Comparison of ENCODE assay signal across 30 mouse cellular contexts in the genomic region with DNA sequence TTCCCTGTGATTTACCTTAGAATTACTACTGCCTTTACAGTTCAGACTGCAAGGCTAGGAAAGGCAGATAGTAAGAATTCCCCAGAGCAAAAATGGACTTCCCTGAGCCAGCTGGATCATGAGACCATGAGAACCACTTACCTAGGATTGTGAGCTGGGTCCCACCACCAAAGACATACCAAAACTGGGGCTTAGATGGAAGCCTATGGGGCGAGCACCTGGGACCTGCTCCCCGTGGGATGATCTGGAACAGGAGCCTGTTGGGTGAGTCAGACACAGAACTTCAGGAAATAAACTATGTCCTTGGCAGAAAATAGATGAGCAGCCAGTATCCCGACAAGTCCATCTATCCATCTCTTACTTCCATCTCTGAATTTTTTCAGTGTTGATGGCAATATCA. TPM values are rescaled to one million over a fixed set of nuclear protein-coding genes. Genes with fewer than 3 reads are reported as not detected.
"Had no signal": no experiment of that assay in that cellular context is flagged by ENCODE, and none has a peak within 500 bp of the region (broad histone marks: within the 10 kb centered on the region; RNA-seq: fewer than 3 reads in every experiment).

No protein-coding gene starts in this region.

- H3K4me3 ChIP-seq: layer of hippocampus, adult 2 months; limb, embryonic 10.5 days; limb, embryonic 13.5 days; liver, embryonic 13.5 days; midbrain, embryonic 12.5 days; midbrain, embryonic 15.5 days; neural tube, embryonic 12.5 days; neural tube, embryonic 15.5 days had no signal

- H3K9me3 ChIP-seq: limb, embryonic 10.5 days; limb, embryonic 13.5 days; liver, embryonic 13.5 days; midbrain, embryonic 12.5 days; midbrain, embryonic 15.5 days; neural tube, embryonic 12.5 days; neural tube, embryonic 15.5 days had no signal

- H3K27ac ChIP-seq: kidney, postnatal 0 days; layer of hippocampus, adult 2 months; limb, embryonic 10.5 days; limb, embryonic 13.5 days; liver, embryonic 13.5 days; macrophage; midbrain, embryonic 12.5 days; midbrain, embryonic 15.5 days; neural tube, embryonic 12.5 days; neural tube, embryonic 15.5 days had no signal

- H3K36me3 ChIP-seq: limb, embryonic 10.5 days; limb, embryonic 13.5 days; liver, embryonic 13.5 days; midbrain, embryonic 12.5 days; midbrain, embryonic 15.5 days; neural tube, embryonic 12.5 days; neural tube, embryonic 15.5 days had no signal

- H3K9ac ChIP-seq: limb, embryonic 13.5 days; liver, embryonic 13.5 days; lung, embryonic 14.5 days; midbrain, embryonic 12.5 days; midbrain, embryonic 15.5 days; neural tube, embryonic 12.5 days; neural tube, embryonic 15.5 days had no signal

- DNase-seq: kidney, adult 2 months; kidney, postnatal 25 days; layer of hippocampus, adult 9-11 months; liver; liver, embryonic 13.5 days; lung, embryonic 14.5 days; right cerebral cortex, adult 18-20 months; right cerebral cortex, postnatal 25 days; thymus, adult 18-20 months; thymus, postnatal 36 days had no signal

- H3K4me1 ChIP-seq: limb, embryonic 13.5 days; liver, embryonic 13.5 days; midbrain, embryonic 12.5 days; midbrain, embryonic 15.5 days; neural tube, embryonic 12.5 days; neural tube, embryonic 15.5 days had no signal

- H3K4me2 ChIP-seq: limb, embryonic 13.5 days; liver, embryonic 13.5 days; lung, embryonic 14.5 days; midbrain, embryonic 12.5 days; midbrain, embryonic 15.5 days; neural tube, embryonic 12.5 days; neural tube, embryonic 15.5 days had no signal

- ATAC-seq: lung, postnatal 0 days; midbrain, embryonic 15.5 days had no signal

- H3K27me3 ChIP-seq: limb, embryonic 13.5 days; liver, embryonic 13.5 days; midbrain, embryonic 12.5 days; midbrain, embryonic 15.5 days; neural tube, embryonic 12.5 days; neural tube, embryonic 15.5 days had no signal

RNA-seq across cellular contexts. Expression of a gene that starts 1.5 kb away (rescaled TPM):
- total RNA-seq: layer of hippocampus, adult 2 months; layer of hippocampus, postnatal 25 days; left cerebral cortex, adult 18-20 months; left cerebral cortex, postnatal 25 days had no signal
- polyA plus RNA-seq: kidney, embryonic 14.5 days; large intestine, adult 2 months; limb, embryonic 10.5 days; lung, embryonic 14.5 days; macrophage; midbrain, embryonic 12.5 days; midbrain, embryonic 15.5 days; neural tube, embryonic 12.5 days; neural tube, embryonic 15.5 days; small intestine, adult 2 months; spleen, adult 2 months; testis, adult 2 months had no signal

RNA-seq across cellular contexts. Expression of a gene that starts 8.4 kb away (rescaled TPM):
- total RNA-seq: left cerebral cortex, adult 18-20 months; left cerebral cortex, postnatal 25 days; megakaryocyte, adult 5-6 weeks had no signal
- polyA plus RNA-seq: macrophage had no signal

RNA-seq across cellular contexts. Expression of a gene that starts 33.0 kb away (rescaled TPM):
- total RNA-seq: megakaryocyte, adult 5-6 weeks had no signal
- polyA plus RNA-seq: large intestine, adult 2 months; liver, embryonic 13.5 days; liver, embryonic 16.5 days; macrophage; small intestine, adult 2 months; spleen, adult 2 months had no signal
